Mouse (Mus musculus): ENCODE data around the gene Cryzl2. TPM values are rescaled to one million over a fixed set of nuclear protein-coding genes. Genes with fewer than 3 reads are reported as not detected.

Cryzl2 gene
- polyA plus RNA-seq, 1 experiment from 2014 or later: 10.9 TPM

DNA sequence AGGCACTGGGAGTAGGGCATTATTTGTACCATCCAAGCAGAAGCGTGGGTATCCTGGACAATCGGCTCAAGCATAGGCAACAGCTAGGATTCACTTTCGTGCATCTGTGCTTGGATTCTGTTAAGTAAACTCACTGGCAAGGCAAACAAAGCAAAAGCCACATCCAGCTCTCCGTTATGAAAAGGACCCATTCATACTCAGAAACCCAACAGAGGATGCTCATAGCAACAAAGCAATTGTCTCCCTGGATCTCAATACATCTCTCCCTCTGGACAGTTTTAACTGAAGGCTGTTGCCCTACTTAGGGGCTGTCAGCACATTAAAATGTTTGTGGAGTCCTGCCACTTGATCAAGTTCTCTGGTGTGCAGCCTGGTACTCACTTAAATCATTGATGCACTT is 11.2 kb upstream of the Cryzl2 start:
- 74% methylated on average over 4 of the region's 4 CpGs for whole genome bisulfite sequencing
- no peaks in the 10 kb centered on the region for H3K9me3 ChIP-seq (ENCODE audit: control insufficient read depth, low read length)
- no peak overlapping the region for H3K4me3 ChIP-seq (ENCODE audit: low read depth, low read length)
- ATAC-seq (replicated peaks; ENCODE audit: low FRiP score) (no peak), DNase-seq (ENCODE audit: low spot score) (no peak)
- no peak overlapping the region for H3K4me2 ChIP-seq
- H3K4me1 ChIP-seq (replicated peaks; ENCODE audit: control insufficient read depth, insufficient read depth, low read length): peaks cover 29% of the 10 kb centered on the region
- no peaks in the 10 kb centered on the region for H3K36me3 ChIP-seq (ENCODE audit: control insufficient read depth, insufficient read depth, low read length)
- no peaks in the 10 kb centered on the region for H3K27me3 ChIP-seq (replicated peaks; ENCODE audit: control insufficient read depth, insufficient read depth, low read length)
- no peak overlapping the region for H3K27ac ChIP-seq (ENCODE audit: low read depth, low read length)
- no peak overlapping the region for H3K9ac ChIP-seq (ENCODE audit: low read depth, low read length)

DNA sequence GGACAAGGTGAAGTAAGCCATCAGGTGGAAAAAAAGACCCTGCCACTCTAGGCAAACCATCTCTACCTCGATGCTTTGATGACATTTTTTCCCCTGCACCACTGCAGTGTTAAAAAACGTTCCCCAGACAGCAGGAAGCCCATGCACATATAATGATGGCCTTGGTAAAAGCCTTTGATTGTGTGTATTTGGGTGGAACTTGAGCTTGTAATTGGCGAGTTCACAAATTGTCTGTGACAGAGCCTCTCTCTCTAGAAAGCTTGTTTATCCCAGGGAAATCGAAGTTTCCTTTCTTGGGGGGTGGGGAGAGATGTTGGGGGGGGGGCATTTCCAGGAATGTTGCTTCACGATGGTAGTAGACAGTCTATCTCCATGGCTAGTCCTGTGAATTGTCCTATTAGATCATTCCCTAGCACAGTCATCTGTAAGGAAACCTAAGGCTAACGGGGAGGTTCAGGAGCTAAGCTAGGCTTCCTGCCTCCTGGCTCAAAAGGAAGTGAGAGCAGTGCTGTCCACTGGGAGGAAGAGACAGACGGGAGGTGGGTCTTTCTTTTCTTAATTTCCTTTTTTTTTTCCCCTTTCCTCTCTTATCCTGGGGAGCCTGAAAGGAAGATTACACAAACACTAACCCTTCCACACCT is 10.1 kb upstream of the Cryzl2 start:
- DNase-seq (ENCODE audit: low spot score) (no peak), ATAC-seq (replicated peaks; ENCODE audit: low FRiP score) (no peak)
- Histone ChIP-seq H3K9ac (ENCODE audit: low read depth, low read length) (no peak overlapping the region), H3K27me3 (replicated peaks; ENCODE audit: control insufficient read depth, insufficient read depth, low read length) (no peaks in the 10 kb centered on the region), H3K4me2 (no peak overlapping the region), H3K9me3 (ENCODE audit: control insufficient read depth, low read length) (no peaks in the 10 kb centered on the region), H3K27ac (ENCODE audit: low read depth, low read length) (no peak overlapping the region), H3K4me3 (ENCODE audit: low read depth, low read length) (no peak overlapping the region), H3K4me1 (replicated peaks; ENCODE audit: control insufficient read depth, insufficient read depth, low read length) (peaks cover 23% of the 10 kb centered on the region), H3K36me3 (ENCODE audit: control insufficient read depth, insufficient read depth, low read length) (no peaks in the 10 kb centered on the region)
- 27% methylated on average over 7 of the region's 7 CpGs for WGBS

DNA sequence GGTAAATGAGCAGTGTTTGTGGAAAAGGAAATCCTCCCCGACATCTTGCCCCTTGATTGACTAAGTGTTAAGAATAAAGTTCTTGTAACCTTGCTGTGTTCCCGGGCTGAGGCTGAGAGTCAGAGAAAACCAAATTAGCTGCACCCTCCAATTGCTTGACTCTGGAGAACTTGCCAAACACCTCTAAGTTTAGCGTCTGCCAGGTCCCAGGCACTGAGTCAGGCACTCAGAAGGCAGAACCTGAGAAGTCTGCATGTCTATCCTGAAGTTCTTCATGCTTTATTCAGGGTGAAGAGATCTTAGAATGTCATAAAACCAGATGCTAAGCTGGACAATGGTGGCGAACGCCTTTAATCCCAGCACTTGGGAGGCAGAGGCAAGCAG is 9.6 kb upstream of the Cryzl2 start:
- Histone ChIP-seq H3K27ac (ENCODE audit: low read depth, low read length) (no peak overlapping the region), H3K36me3 (ENCODE audit: control insufficient read depth, insufficient read depth, low read length) (no peaks in the 10 kb centered on the region), H3K4me1 (replicated peaks; ENCODE audit: control insufficient read depth, insufficient read depth, low read length) (peaks cover 18% of the 10 kb centered on the region), H3K4me3 (ENCODE audit: low read depth, low read length) (no peak overlapping the region), H3K9me3 (ENCODE audit: control insufficient read depth, low read length) (no peaks in the 10 kb centered on the region), H3K27me3 (replicated peaks; ENCODE audit: control insufficient read depth, insufficient read depth, low read length) (no peaks in the 10 kb centered on the region), H3K4me2 (no peak overlapping the region), H3K9ac (ENCODE audit: low read depth, low read length) (no peak overlapping the region)
- DNase-seq (ENCODE audit: low spot score): no peak
- no peak for ATAC-seq (replicated peaks; ENCODE audit: low FRiP score)
- WGBS: 49% methylated on average over 5 of the region's 5 CpGs

DNA sequence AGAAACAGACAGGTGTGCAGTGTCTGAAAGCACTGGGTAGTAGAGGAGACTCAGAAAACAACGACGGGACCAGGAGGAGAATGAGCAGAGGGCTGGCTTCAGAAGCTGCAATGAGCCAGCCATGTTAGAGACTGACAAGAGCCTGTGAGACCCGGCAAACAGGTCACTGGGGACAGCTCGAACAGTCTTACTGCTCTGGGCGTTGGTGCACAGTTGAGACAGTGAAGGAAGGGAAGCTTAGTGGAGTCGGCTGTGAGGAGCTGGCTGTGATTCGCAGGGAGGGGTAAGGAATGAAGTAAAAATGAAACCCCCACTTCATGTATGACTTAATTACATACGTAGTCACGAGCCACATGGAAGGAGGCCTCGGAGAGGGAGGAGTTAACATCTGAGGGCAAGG is 8.8 kb upstream of the Cryzl2 start:
- 9% methylated on average over 10 of the region's 10 CpGs for WGBS
- peak overlapping the region; percentile 78 for H3K4me2 ChIP-seq
- peaks cover 14% of the 10 kb centered on the region for H3K4me1 ChIP-seq (replicated peaks; ENCODE audit: control insufficient read depth, insufficient read depth, low read length)
- 0 out of 2 replicates have a peak overlapping the region, but pooled peaks have one; percentile 9 for H3K9ac ChIP-seq (ENCODE audit: low read depth, low read length)
- no peak overlapping the region; the same call in 1 of the 2 replicates for H3K27ac ChIP-seq (ENCODE audit: low read depth, low read length)
- DNase-seq (ENCODE audit: low spot score): no peak
- H3K9me3 ChIP-seq (ENCODE audit: control insufficient read depth, low read length): no peaks in the 10 kb centered on the region
- H3K36me3 ChIP-seq (ENCODE audit: control insufficient read depth, insufficient read depth, low read length): no peaks in the 10 kb centered on the region
- H3K4me3 ChIP-seq (ENCODE audit: low read depth, low read length): peak overlapping the region; percentile 33; the same call in 1 of the 2 replicates
- H3K27me3 ChIP-seq (replicated peaks; ENCODE audit: control insufficient read depth, insufficient read depth, low read length): no peaks in the 10 kb centered on the region
- ATAC-seq (replicated peaks; ENCODE audit: low FRiP score): peak; percentile 50

DNA sequence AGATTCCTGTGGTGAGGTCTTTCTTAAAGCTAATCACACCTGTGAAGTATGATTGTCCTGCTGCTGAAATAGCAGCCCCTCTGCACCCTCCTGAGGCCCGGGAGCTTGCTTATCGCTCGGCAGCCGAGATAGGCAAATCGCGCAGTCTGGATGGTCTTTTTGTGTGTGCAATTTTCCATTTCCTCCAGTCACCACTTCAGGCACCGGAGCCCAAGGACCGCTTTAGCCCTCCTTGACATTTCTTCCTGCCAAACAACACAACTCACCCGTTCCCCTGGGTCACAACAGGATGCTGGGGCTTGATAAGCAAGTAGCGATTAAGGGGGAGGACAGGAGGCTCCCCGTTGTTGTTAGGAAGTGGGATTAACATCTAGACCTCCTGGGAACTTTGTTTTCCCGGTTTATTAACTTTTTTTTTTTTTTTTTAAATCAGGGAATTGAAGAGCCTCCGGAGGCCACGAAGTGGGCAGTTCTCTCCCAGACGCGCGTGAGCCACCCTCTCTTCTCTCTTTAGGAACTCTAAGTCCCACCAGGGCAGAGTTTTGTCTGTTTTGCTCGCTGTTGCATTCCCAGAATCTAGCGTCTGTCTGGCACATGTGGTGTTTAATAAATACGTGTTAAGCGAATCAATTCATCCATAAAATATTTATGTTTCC is 8.3 kb upstream of the Cryzl2 start:
- DNase-seq (ENCODE audit: low spot score): no peak

DNA sequence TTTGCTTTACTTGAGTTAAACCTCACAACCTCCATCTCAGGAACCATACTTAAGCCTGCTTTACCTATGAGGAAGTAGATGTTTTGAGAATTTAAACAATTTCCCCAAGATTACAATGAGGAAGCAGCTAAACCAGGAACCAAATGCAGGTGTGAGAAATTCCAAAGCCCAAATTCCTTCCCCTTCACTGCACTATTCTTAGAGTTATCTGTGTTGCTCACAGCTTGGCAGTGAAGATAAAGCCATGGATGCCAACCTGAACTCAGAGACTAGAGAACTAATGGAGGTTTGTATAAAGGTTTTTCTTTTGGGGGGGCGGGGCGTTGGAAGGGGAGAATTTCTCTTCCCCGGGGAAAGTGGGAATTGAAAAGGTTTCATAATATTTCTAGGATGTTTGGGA is 6.1 kb upstream of the Cryzl2 start:
- no peak overlapping the region for H3K4me3 ChIP-seq (ENCODE audit: low read depth, low read length)
- H3K36me3 ChIP-seq (ENCODE audit: control insufficient read depth, insufficient read depth, low read length): no peaks in the 10 kb centered on the region
- no peak overlapping the region for H3K27ac ChIP-seq (ENCODE audit: low read depth, low read length)
- H3K9ac ChIP-seq (ENCODE audit: low read depth, low read length): no peak overlapping the region
- no peaks in the 10 kb centered on the region for H3K9me3 ChIP-seq (ENCODE audit: control insufficient read depth, low read length)
- no peak for DNase-seq (ENCODE audit: low spot score)
- H3K27me3 ChIP-seq (replicated peaks; ENCODE audit: control insufficient read depth, insufficient read depth, low read length): no peaks in the 10 kb centered on the region
- no peak for ATAC-seq (replicated peaks; ENCODE audit: low FRiP score)
- peaks cover 14% of the 10 kb centered on the region for H3K4me1 ChIP-seq (replicated peaks; ENCODE audit: control insufficient read depth, insufficient read depth, low read length)
- 88% methylated on average over 3 of the region's 3 CpGs for WGBS
- H3K4me2 ChIP-seq: no peak overlapping the region

More for the DNA sequence above, 8.3 kb upstream of the Cryzl2 start:
- no peak overlapping the region for H3K27ac ChIP-seq (ENCODE audit: low read depth, low read length)
- H3K4me1 ChIP-seq (replicated peaks; ENCODE audit: control insufficient read depth, insufficient read depth, low read length): peaks cover 14% of the 10 kb centered on the region
- H3K36me3 ChIP-seq (ENCODE audit: control insufficient read depth, insufficient read depth, low read length): no peaks in the 10 kb centered on the region
- 0 out of 2 replicates have a peak overlapping the region, but pooled peaks have one; percentile 9 for H3K9ac ChIP-seq (ENCODE audit: low read depth, low read length)
- peak overlapping the region; percentile 33 for H3K4me3 ChIP-seq (ENCODE audit: low read depth, low read length)
- peak overlapping the region; percentile 78 for H3K4me2 ChIP-seq
- peak; percentile 50 for ATAC-seq (replicated peaks; ENCODE audit: low FRiP score)
- no peaks in the 10 kb centered on the region for H3K27me3 ChIP-seq (replicated peaks; ENCODE audit: control insufficient read depth, insufficient read depth, low read length)
- no peaks in the 10 kb centered on the region for H3K9me3 ChIP-seq (ENCODE audit: control insufficient read depth, low read length)
- WGBS: 4% methylated on average over 21 of the region's 21 CpGs

DNA sequence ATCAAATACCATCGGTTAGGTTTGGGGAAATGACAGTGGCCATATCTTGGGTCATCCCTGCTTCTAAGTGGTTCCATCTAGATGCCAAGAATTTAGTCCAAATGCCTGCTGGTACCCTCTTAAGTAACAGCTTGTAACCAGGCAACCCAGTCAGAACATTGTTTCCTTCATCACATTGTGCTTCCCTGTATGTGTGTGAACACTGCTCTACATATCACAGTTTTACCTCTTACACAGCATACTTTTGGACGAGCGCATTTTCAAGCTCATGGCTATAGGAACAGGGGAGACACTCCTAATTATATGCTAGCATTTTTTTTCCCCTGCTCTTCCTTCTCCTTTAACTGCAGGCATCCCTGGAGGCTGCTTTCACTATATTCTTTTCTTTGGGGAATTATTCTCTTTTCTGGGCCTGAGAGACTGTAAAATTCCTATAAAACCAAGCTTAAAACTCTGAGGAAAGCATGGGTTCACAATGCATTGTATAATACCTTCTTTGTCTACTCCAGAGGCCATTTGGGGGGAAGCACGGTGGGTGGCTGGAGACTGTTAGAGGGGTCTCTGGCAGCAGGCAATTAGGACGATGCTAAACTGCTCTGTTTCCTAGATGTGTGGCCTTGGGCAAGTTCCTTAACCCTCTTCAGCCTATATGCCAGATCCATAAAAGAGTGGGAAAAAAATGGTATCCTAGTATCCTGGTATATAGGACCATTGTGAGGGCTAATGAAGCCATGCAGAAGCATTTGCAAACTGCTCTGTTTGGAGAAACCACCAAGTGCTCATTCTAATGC is 5.4 kb upstream of the Cryzl2 start:
- Histone ChIP-seq H3K27me3 (replicated peaks; ENCODE audit: control insufficient read depth, insufficient read depth, low read length) (no peaks in the 10 kb centered on the region), H3K36me3 (ENCODE audit: control insufficient read depth, insufficient read depth, low read length) (no peaks in the 10 kb centered on the region), H3K4me1 (replicated peaks; ENCODE audit: control insufficient read depth, insufficient read depth, low read length) (peaks cover 14% of the 10 kb centered on the region), H3K9me3 (ENCODE audit: control insufficient read depth, low read length) (no peaks in the 10 kb centered on the region), H3K4me3 (ENCODE audit: low read depth, low read length) (no peak overlapping the region), H3K9ac (ENCODE audit: low read depth, low read length) (no peak overlapping the region), H3K4me2 (no peak overlapping the region), H3K27ac (ENCODE audit: low read depth, low read length) (no peak overlapping the region)
- no peak for DNase-seq (ENCODE audit: low spot score)
- no peak for ATAC-seq (replicated peaks; ENCODE audit: low FRiP score)
- 79% methylated on average over 5 of the region's 5 CpGs for WGBS

DNA sequence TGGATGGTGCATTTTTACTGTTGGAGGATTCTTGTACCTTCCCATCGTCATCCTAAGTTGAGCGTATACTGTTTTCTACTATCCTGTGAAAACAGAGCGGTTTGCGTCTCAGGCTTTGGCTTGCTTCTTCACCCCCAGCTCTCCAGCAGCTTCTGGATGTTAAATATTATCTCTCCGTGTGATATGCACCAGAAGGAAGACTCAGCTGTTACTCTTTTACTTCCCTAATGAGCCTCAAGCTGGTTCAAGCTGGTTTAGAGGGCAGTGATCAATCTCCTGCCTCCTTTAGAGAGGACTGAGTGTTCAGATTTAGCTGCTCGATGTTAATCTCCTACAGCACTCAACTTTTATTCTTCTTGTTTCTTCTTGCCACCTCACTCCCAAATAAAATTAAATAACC is 3.5 kb upstream of the Cryzl2 start:
- Histone ChIP-seq H3K4me3 (ENCODE audit: low read depth, low read length) (no peak overlapping the region), H3K4me2 (no peak overlapping the region), H3K27me3 (replicated peaks; ENCODE audit: control insufficient read depth, insufficient read depth, low read length) (no peaks in the 10 kb centered on the region), H3K27ac (ENCODE audit: low read depth, low read length) (no peak overlapping the region), H3K4me1 (replicated peaks; ENCODE audit: control insufficient read depth, insufficient read depth, low read length) (peaks cover 10% of the 10 kb centered on the region), H3K9ac (ENCODE audit: low read depth, low read length) (no peak overlapping the region), H3K9me3 (ENCODE audit: control insufficient read depth, low read length) (no peaks in the 10 kb centered on the region), H3K36me3 (ENCODE audit: control insufficient read depth, insufficient read depth, low read length) (no peaks in the 10 kb centered on the region)
- ATAC-seq (replicated peaks; ENCODE audit: low FRiP score) (no peak), DNase-seq (ENCODE audit: low spot score) (no peak)
- 68% methylated on average over 6 of the region's 6 CpGs for WGBS

Data from liver, embryonic 11.5 days (tissue).